Mouse (Mus musculus) limb, embryonic 10.5 days (tissue): Measurements from ENCODE around the gene Cldn15. TPM values are rescaled to one million over a fixed set of nuclear protein-coding genes. Genes with fewer than 3 reads are reported as not detected.
"Not testable (repeated sequence)": the region's sequence is repeated elsewhere in the genome, so short reads cannot be mapped to it uniquely, and the experiment has no call there.

Experiments
- DNase-seq: peaks from one replicate; pipeline ENCODE4 v3.0.0-alpha.2; 2017; ENCODE audit warnings: low spot score
- H3K27ac ChIP-seq: fragments of 300-500 bp; sonication (generic); 2 replicates; pipeline ENCODE4 v1.5.1; 2016; ENCODE audit warnings: mild to moderate bottlenecking
- H3K27me3 ChIP-seq: fragments of 300-500 bp; sonication (generic); 2 replicates; pipeline ENCODE4 v1.6.1; 2016; ENCODE audit warnings: low read depth, mild to moderate bottlenecking; ENCODE audit not compliant: poor library complexity, severe bottlenecking
- H3K36me3 ChIP-seq: fragments of 300-500 bp; sonication (generic); 2 replicates; pipeline ENCODE4 v1.6.1; 2016; ENCODE audit warnings: mild to moderate bottlenecking, moderate library complexity
- H3K4me1 ChIP-seq: fragments of 300-500 bp; sonication (generic); 2 replicates; pipeline ENCODE4 v1.6.1; 2016
- H3K4me3 ChIP-seq: fragments of 300-500 bp; sonication (generic); 2 replicates; pipeline ENCODE4 v1.5.1; 2016; ENCODE audit warnings: mild to moderate bottlenecking, moderate library complexity
- H3K9me3 ChIP-seq: fragments of 300-500 bp; sonication (generic); replicated peaks from 2 replicates; pipeline ENCODE4 v1.6.1; 2016; ENCODE audit warnings: mild to moderate bottlenecking
- WGBS: fragments of 180-500 bp; shearing (Covaris S2); methylation state at CpG from one replicate; pipeline ENCODE4 v1.1.7; 2016; 5-methylcytosine and 5-hydroxymethylcytosine counted together
- polyA plus RNA-seq: library from polyadenylated mRNA; unstranded; fragments of >200 nt; fragmentation: Nextera tagmentation; extraction: Ambion mirVana; gene quantifications from 2 replicates; pipeline ENCODE4 v1.2.1, GENCODE M21; 2016

The Cldn15 gene
- polyA plus RNA-seq, 1 experiment from 2014 or later, result 0.39 TPM

GRCm38 (mm10) chr5:136936750-136937149 lies 29.7 kb upstream of the Cldn15 start:
- H3K4me3 ChIP-seq, result no peak overlapping the region

GRCm38 (mm10) chr5:136937621-136938020 lies 28.8 kb upstream of the Cldn15 start:
- Histone ChIP-seq H3K27me3 (no peaks in the 10 kb centered on the region), H3K4me3 (no peak overlapping the region), H3K9me3 (no peaks in the 10 kb centered on the region), H3K36me3 (no peaks in the 10 kb centered on the region), H3K4me1 (no peaks in the 10 kb centered on the region), H3K27ac (no peak overlapping the region)
- no peak for DNase-seq
- 92% methylated on average over 5 of the region's 5 CpGs for WGBS

More at GRCm38 (mm10) chr5:136936750-136937149, 29.7 kb upstream of the Cldn15 start:
- WGBS, result 92% methylated on average over 6 of the region's 6 CpGs
- Histone ChIP-seq H3K27ac (no peak overlapping the region), H3K36me3 (no peaks in the 10 kb centered on the region), H3K4me1 (no peaks in the 10 kb centered on the region), H3K27me3 (no peaks in the 10 kb centered on the region), H3K9me3 (no peaks in the 10 kb centered on the region)
- no peak for DNase-seq

GRCm38 (mm10) chr5:136939284-136939683 lies 27.1 kb upstream of the Cldn15 start:
- H3K36me3 ChIP-seq, result no peaks in the 10 kb centered on the region
- no peak for DNase-seq
- H3K27ac ChIP-seq, result no peak overlapping the region
- no peak overlapping the region for H3K4me3 ChIP-seq
- no peaks in the 10 kb centered on the region for H3K9me3 ChIP-seq
- H3K27me3 ChIP-seq, result no peaks in the 10 kb centered on the region
- no peaks in the 10 kb centered on the region for H3K4me1 ChIP-seq
- 71% methylated on average over 7 of the region's 7 CpGs for WGBS

GRCm38 (mm10) chr5:136940029-136940428 lies 26.4 kb upstream of the Cldn15 start:
- H3K9me3 ChIP-seq, H3K27me3 ChIP-seq, H3K4me1 ChIP-seq, H3K36me3 ChIP-seq, H3K27ac ChIP-seq, DNase-seq, H3K4me3 ChIP-seq: not testable (repeated sequence)
- 89% methylated on average over 6 of the region's 6 CpGs for WGBS

DNA sequence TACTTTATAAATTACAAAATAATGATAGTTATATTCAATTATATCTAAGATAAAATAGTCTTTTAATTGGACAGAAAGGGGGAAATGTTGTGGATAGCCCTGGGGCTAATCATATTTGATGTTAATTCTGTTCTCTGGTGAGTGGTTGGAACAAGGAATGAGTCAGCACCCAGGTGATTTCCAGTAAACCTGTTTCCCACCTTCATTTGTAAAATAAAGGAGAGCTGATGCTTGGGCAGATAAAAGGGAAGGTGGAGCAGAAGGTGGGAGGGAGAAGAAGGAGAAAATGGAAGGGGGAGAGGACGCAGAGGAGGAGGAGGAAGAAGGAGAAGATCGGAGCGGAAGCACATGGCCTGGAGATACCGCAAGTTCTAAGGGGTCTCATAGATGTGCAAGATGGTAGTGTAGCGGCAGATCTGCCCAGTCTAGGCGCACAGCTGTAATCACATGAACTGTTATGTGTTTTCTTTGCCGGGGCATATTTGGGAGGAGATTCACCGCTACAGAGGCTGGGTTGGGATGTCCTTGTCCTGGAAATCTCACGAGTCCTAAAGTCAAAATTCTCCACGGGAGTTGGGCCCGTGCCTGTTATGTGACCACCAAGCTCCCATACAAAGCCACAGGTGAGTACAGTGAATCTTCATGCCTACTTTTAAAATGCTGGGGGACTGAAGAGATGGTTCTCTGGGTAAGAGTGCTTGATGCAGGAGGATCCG lies 25.4 kb upstream of the Cldn15 start:
- no peak overlapping the region for H3K27ac ChIP-seq
- no peak overlapping the region for H3K4me3 ChIP-seq
- H3K27me3 ChIP-seq, result no peaks in the 10 kb centered on the region
- WGBS, result 90% methylated on average over 12 of the region's 12 CpGs
- no peak for DNase-seq
- H3K9me3 ChIP-seq, result no peaks in the 10 kb centered on the region
- no peaks in the 10 kb centered on the region for H3K36me3 ChIP-seq
- no peaks in the 10 kb centered on the region for H3K4me1 ChIP-seq

GRCm38 (mm10) chr5:136942781-136943180 lies 23.6 kb upstream of the Cldn15 start:
- Histone ChIP-seq H3K4me1 (no peaks in the 10 kb centered on the region), H3K4me3 (no peak overlapping the region), H3K36me3 (no peaks in the 10 kb centered on the region), H3K9me3 (no peaks in the 10 kb centered on the region), H3K27ac (no peak overlapping the region), H3K27me3 (no peaks in the 10 kb centered on the region)
- no peak for DNase-seq
- WGBS, result 83% methylated on average over 3 of the region's 3 CpGs

GRCm38 (mm10) chr5:136943382-136943781 lies 23.0 kb upstream of the Cldn15 start:
- no peak for DNase-seq
- Histone ChIP-seq H3K4me1 (no peaks in the 10 kb centered on the region), H3K4me3 (no peak overlapping the region), H3K36me3 (no peaks in the 10 kb centered on the region), H3K27me3 (no peaks in the 10 kb centered on the region), H3K9me3 (no peaks in the 10 kb centered on the region), H3K27ac (no peak overlapping the region)
- WGBS, result 76% methylated on average over 2 of the region's 2 CpGs

DNA sequence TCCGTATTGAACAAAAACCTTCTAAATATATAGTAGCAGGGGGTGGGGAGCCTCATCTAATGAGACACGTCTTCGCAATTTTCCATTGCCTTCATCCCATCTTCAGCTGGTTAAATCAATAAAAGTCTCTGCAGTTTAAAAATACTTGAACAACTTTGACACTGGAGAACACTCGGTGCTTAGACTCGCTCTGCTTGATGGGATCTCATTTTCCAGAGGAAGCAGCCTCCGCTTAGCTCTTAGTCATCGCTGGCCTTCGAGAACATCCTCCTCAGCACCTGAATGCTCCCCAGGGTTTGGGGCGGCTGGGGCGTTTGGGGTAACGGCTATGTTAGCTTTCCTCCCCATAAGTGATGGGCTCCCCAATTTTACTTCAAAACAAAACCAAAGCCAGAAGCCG lies 21.3 kb upstream of the Cldn15 start:
- Histone ChIP-seq H3K4me1 (no peaks in the 10 kb centered on the region), H3K36me3 (no peaks in the 10 kb centered on the region), H3K27me3 (no peaks in the 10 kb centered on the region), H3K4me3 (no peak overlapping the region), H3K9me3 (no peaks in the 10 kb centered on the region), H3K27ac (no peak overlapping the region)
- WGBS, result 84% methylated on average over 12 of the region's 12 CpGs
- no peak for DNase-seq

DNA sequence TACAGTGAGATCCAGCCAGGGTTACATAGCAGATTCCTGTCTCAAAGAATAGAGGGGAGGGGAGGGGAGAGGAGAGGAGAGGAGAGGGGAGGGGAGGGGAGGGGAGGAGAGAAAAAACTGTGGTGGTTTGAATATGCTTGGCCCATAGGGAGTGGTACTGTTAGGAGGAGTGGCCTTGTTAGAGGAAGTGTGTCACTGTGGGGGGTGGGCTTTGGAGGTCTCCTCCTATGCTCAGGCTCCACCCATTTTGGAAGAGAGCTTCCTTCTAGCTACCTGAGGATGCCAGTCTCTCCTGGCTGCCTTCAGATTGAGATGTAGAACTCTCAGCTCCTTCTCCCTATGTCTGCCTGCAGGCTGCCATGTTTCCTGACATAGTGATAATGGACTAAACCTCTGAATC lies 18.5 kb upstream of the Cldn15 start:
- H3K27me3 ChIP-seq, result no peaks in the 10 kb centered on the region
- no peaks in the 10 kb centered on the region for H3K36me3 ChIP-seq
- H3K27ac ChIP-seq, result no peak overlapping the region
- H3K4me3 ChIP-seq, result no peak overlapping the region
- H3K9me3 ChIP-seq, result no peaks in the 10 kb centered on the region
- no peak for DNase-seq
- H3K4me1 ChIP-seq, result no peaks in the 10 kb centered on the region; the same call in 1 of the 2 replicates

- H3K27ac ChIP-seq, H3K27me3 ChIP-seq, H3K4me1 ChIP-seq, H3K36me3 ChIP-seq, H3K9me3 ChIP-seq, H3K4me3 ChIP-seq, DNase-seq: not testable (repeated sequence)
- 87% methylated on average over 14 of the region's 14 CpGs for WGBS
These were observed 16.7 kb upstream of the Cldn15 start for GRCm38 (mm10) chr5:136949551-136950336.

DNA sequence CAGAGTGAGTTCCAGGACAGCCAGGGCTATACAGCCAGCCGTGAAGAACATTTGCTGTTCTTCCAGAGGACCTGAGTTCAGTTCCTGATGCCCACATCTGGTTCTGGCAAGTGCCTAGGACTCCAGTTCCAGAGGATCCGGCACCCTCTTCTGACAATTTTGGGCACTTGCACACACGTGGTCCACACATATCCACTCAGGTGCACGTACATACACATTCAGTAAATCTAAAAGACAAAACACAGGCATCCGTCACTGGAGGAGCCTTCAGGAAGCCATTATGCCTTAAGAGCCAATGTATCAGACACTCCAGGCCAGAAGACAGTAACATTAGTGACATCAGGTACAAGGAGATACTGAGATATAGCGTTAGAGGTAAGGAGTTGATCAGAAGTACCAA lies 15.9 kb upstream of the Cldn15 start:
- Histone ChIP-seq H3K4me1 (peaks cover 8% of the 10 kb centered on the region), H3K4me3 (no peak overlapping the region), H3K27ac (no peak overlapping the region), H3K9me3 (no peaks in the 10 kb centered on the region), H3K27me3 (no peaks in the 10 kb centered on the region), H3K36me3 (no peaks in the 10 kb centered on the region)
- 93% methylated on average over 6 of the region's 6 CpGs for WGBS
- DNase-seq, result no peak

GRCm38 (mm10) chr5:136952153-136952552 lies 14.3 kb upstream of the Cldn15 start:
- no peaks in the 10 kb centered on the region for H3K27me3 ChIP-seq
- WGBS, result 77% methylated on average over 4 of the region's 4 CpGs
- no peak for DNase-seq
- H3K4me3 ChIP-seq, result no peak overlapping the region
- peaks cover 8% of the 10 kb centered on the region for H3K4me1 ChIP-seq
- no peak overlapping the region for H3K27ac ChIP-seq
- peaks cover 12% of the 10 kb centered on the region for H3K36me3 ChIP-seq
- no peaks in the 10 kb centered on the region for H3K9me3 ChIP-seq

GRCm38 (mm10) chr5:136953015-136953414 lies 13.4 kb upstream of the Cldn15 start, which contains the start of gene Fis1:
TSS of gene Fis1 (plus strand) at chr5:136953275.
- DNase-seq, result peak; percentile 95
- Histone ChIP-seq H3K36me3 (peaks cover 19% of the 10 kb centered on the region), H3K27ac (peak within 1 kb of the TSS; percentile 81), H3K9me3 (no peaks in the 10 kb centered on the region), H3K4me1 (peaks cover 8% of the 10 kb centered on the region), H3K27me3 (no peaks in the 10 kb centered on the region), H3K4me3 (peak within 1 kb of the TSS; percentile 79)
- WGBS, result 0% methylated on average over 23 of the region's 23 CpGs
